Mouse (Mus musculus): ENCODE measurements around the gene Hacd3. TPM values are rescaled to one million over a fixed set of nuclear protein-coding genes. Genes with fewer than 3 reads are reported as not detected.

Gene Hacd3
- polyA plus RNA-seq, 1 experiment from 2014 or later: 72.2 TPM

- peak overlapping the region; percentile 37 for H3K4me2 ChIP-seq
- no peaks in the 10 kb centered on the region for H3K36me3 ChIP-seq (ENCODE audit: insufficient read depth)
- 10% methylated on average over 5 of the region's 5 CpGs for WGBS
- H3K27me3 ChIP-seq (ENCODE audit: insufficient read depth, low read length): 0 out of 2 replicates have a peak, but pooled peaks cover 7% of the 10 kb centered on the region
- H3K4me3 ChIP-seq (ENCODE audit: low read depth, low read length): no peak overlapping the region
- H3K4me1 ChIP-seq (ENCODE audit: insufficient read depth): no peaks in the 10 kb centered on the region
- DNase-seq (no peak), ATAC-seq (ENCODE audit: insufficient read depth) (no peak)
- TF ChIP-seq CTCF (IDR thresholded peaks at IDR 0.05; ENCODE audit: low read depth): no peak
- peak overlapping the region; percentile 67; the same call in 1 of the 2 replicates for H3K27ac ChIP-seq (ENCODE audit: low read depth)
- no peak overlapping the region for H3K9ac ChIP-seq
- H3K9me3 ChIP-seq (ENCODE audit: low read depth, low read length): no peaks in the 10 kb centered on the region
These were observed 69.4 kb downstream of the Hacd3 start for GRCm38 (mm10) chr9:64952055-64952454.

- TF ChIP-seq CTCF (IDR thresholded peaks at IDR 0.05; ENCODE audit: low read depth): peak; percentile 35
- Histone ChIP-seq H3K4me2 (peak within 1 kb of the TSS; percentile 37), H3K4me3 (ENCODE audit: low read depth, low read length) (no peak within 1 kb of the TSS), H3K9ac (no peak within 1 kb of the TSS), H3K36me3 (ENCODE audit: insufficient read depth) (no peaks in the 10 kb centered on the region), H3K4me1 (ENCODE audit: insufficient read depth) (no peaks in the 10 kb centered on the region), H3K27me3 (ENCODE audit: insufficient read depth, low read length) (0 out of 2 replicates have a peak, but pooled peaks cover 7% of the 10 kb centered on the region), H3K27ac (ENCODE audit: low read depth) (peak within 1 kb of the TSS; percentile 67; the same call in 1 of the 2 replicates), H3K9me3 (ENCODE audit: low read depth, low read length) (no peaks in the 10 kb centered on the region)
- DNase-seq (no peak), ATAC-seq (ENCODE audit: insufficient read depth) (no peak)
- WGBS: 32% methylated on average over 11 of the region's 11 CpGs
These were observed 70.3 kb downstream of the Hacd3 start, which contains the start of gene Slc24a1 for GRCm38 (mm10) chr9:64951161-64951657. TSS of gene Slc24a1 (minus strand) at chr9:64951607.

DNA sequence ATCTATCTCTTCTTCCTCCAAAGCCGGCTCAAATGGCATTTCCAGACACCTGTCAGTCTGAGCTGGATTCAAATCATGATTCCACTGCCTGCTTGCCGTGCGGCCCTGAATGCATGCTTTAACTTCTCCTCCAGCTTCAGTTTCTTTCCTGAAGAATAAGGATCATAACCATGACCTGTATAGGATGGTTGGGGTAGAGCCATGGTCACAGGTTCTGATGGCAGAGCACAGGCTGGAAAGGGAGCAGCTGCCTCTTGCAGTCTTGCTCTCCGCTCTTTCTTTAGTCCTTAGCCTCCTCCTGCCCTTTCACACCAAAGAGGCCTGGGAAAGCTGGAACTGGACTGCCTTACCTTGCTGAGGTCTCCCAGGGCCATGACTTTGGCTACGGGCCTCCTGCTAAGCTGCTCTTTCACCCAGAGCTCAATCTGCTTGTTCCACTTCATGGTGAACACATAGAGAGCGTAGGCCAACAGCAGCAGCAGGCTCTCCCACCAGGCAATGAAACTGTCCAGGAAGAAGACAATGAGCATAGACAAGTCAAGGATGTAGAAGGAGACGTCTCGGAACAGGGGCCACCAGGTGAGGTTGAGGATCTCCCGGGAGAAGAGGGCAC lies 73.9 kb downstream of the Hacd3 start:
- TF ChIP-seq CTCF (IDR thresholded peaks at IDR 0.05; ENCODE audit: low read depth): no peak
- no peak for DNase-seq
- ATAC-seq (ENCODE audit: insufficient read depth): no peak
- Histone ChIP-seq H3K4me3 (ENCODE audit: low read depth, low read length) (no peak overlapping the region), H3K27ac (ENCODE audit: low read depth) (no peak overlapping the region), H3K4me1 (ENCODE audit: insufficient read depth) (no peaks in the 10 kb centered on the region), H3K27me3 (ENCODE audit: insufficient read depth, low read length) (0 out of 2 replicates have a peak, but pooled peaks cover 7% of the 10 kb centered on the region), H3K36me3 (ENCODE audit: insufficient read depth) (no peaks in the 10 kb centered on the region), H3K9ac (no peak overlapping the region), H3K9me3 (ENCODE audit: low read depth, low read length) (no peaks in the 10 kb centered on the region), H3K4me2 (no peak overlapping the region)
- 81% methylated on average over 9 of the region's 9 CpGs for WGBS

GRCm38 (mm10) chr9:64943997-64944396 lies 77.5 kb downstream of the Hacd3 start:
- Histone ChIP-seq H3K9ac (no peak overlapping the region), H3K27ac (ENCODE audit: low read depth) (no peak overlapping the region), H3K27me3 (ENCODE audit: insufficient read depth, low read length) (no peaks in the 10 kb centered on the region), H3K36me3 (ENCODE audit: insufficient read depth) (no peaks in the 10 kb centered on the region), H3K4me2 (peak overlapping the region; percentile 5; the same call in 1 of the 2 replicates), H3K4me3 (ENCODE audit: low read depth, low read length) (no peak overlapping the region), H3K9me3 (ENCODE audit: low read depth, low read length) (no peaks in the 10 kb centered on the region), H3K4me1 (ENCODE audit: insufficient read depth) (peaks cover 7% of the 10 kb centered on the region; the same call in 1 of the 2 replicates)
- 37% methylated on average over 11 of the region's 11 CpGs for WGBS
- ATAC-seq (ENCODE audit: insufficient read depth): no peak
- no peak for TF ChIP-seq CTCF (IDR thresholded peaks at IDR 0.05; ENCODE audit: low read depth)
- no peak for DNase-seq

GRCm38 (mm10) chr9:64941650-64942049 lies 79.8 kb downstream of the Hacd3 start:
- WGBS: 61% methylated on average over 4 of the region's 4 CpGs

GRCm38 (mm10) chr9:64940731-64941346 lies 80.7 kb downstream of the Hacd3 start:
- Histone ChIP-seq H3K9me3 (ENCODE audit: low read depth, low read length) (no peaks in the 10 kb centered on the region), H3K4me2 (no peak overlapping the region), H3K9ac (no peak overlapping the region), H3K27ac (ENCODE audit: low read depth) (peak overlapping the region; percentile 65), H3K4me1 (ENCODE audit: insufficient read depth) (peaks cover 10% of the 10 kb centered on the region; the same call in 1 of the 2 replicates), H3K36me3 (ENCODE audit: insufficient read depth) (no peaks in the 10 kb centered on the region), H3K4me3 (ENCODE audit: low read depth, low read length) (no peak overlapping the region), H3K27me3 (ENCODE audit: insufficient read depth, low read length) (no peaks in the 10 kb centered on the region; the same call in 1 of the 2 replicates)
- ATAC-seq (ENCODE audit: insufficient read depth) (peak; percentile 55; the same call in 1 of the 2 replicates), DNase-seq (peak; percentile 63)
- WGBS: 38% methylated on average over 11 of the region's 11 CpGs
- TF ChIP-seq CTCF (IDR thresholded peaks at IDR 0.05; ENCODE audit: low read depth): no peak

More at GRCm38 (mm10) chr9:64941650-64942049, 79.8 kb downstream of the Hacd3 start:
- no peak overlapping the region for H3K4me2 ChIP-seq
- peaks cover 10% of the 10 kb centered on the region; the same call in 1 of the 2 replicates for H3K4me1 ChIP-seq (ENCODE audit: insufficient read depth)
- peak overlapping the region; percentile 65 for H3K27ac ChIP-seq (ENCODE audit: low read depth)
- no peaks in the 10 kb centered on the region for H3K36me3 ChIP-seq (ENCODE audit: insufficient read depth)
- H3K9ac ChIP-seq: no peak overlapping the region
- ATAC-seq (ENCODE audit: insufficient read depth): peak; percentile 66; the same call in 1 of the 2 replicates
- no peaks in the 10 kb centered on the region for H3K9me3 ChIP-seq (ENCODE audit: low read depth, low read length)
- no peak overlapping the region for H3K4me3 ChIP-seq (ENCODE audit: low read depth, low read length)
- no peaks in the 10 kb centered on the region for H3K27me3 ChIP-seq (ENCODE audit: insufficient read depth, low read length)
- peak; percentile 83 for DNase-seq
- no peak for TF ChIP-seq CTCF (IDR thresholded peaks at IDR 0.05; ENCODE audit: low read depth)

- no peak for DNase-seq
- Histone ChIP-seq H3K4me1 (ENCODE audit: insufficient read depth) (peaks cover 10% of the 10 kb centered on the region; the same call in 1 of the 2 replicates), H3K4me3 (ENCODE audit: low read depth, low read length) (no peak overlapping the region), H3K9ac (no peak overlapping the region), H3K27ac (ENCODE audit: low read depth) (peak overlapping the region; percentile 65; the same call in 1 of the 2 replicates), H3K36me3 (ENCODE audit: insufficient read depth) (no peaks in the 10 kb centered on the region), H3K4me2 (no peak overlapping the region), H3K9me3 (ENCODE audit: low read depth, low read length) (no peaks in the 10 kb centered on the region), H3K27me3 (ENCODE audit: insufficient read depth, low read length) (no peaks in the 10 kb centered on the region; the same call in 1 of the 2 replicates)
- no peak for ATAC-seq (ENCODE audit: insufficient read depth)
- WGBS: 85% methylated on average over 2 of the region's 2 CpGs
- TF ChIP-seq CTCF (IDR thresholded peaks at IDR 0.05; ENCODE audit: low read depth): peak; percentile 8; the same call in 1 of the 2 replicates
These were observed 81.7 kb downstream of the Hacd3 start for GRCm38 (mm10) chr9:64939790-64940189.

Measured in lung, embryonic 14.5 days (tissue).